Mouse (Mus musculus) liver, embryonic 16.5 days (tissue): ENCODE data around the gene Micall2. TPM values are rescaled to one million over a fixed set of nuclear protein-coding genes. Genes with fewer than 3 reads are reported as not detected.
A peak's percentile ranks its signal among the peaks of the same experiment; 100 is the strongest.
"Not testable (repeated sequence)": the region's sequence is repeated elsewhere in the genome, so short reads cannot be mapped to it uniquely, and the experiment has no call there.

Experiments
- ATAC-seq: fragments of 200-750 bp; cut with Nextera tagmentation; 2 replicates; pipeline ENCODE4 v1.8.0; 2017; ENCODE audit warnings: low read depth, mild to moderate bottlenecking, moderate number of reproducible peaks, moderate library complexity
- H3K27ac ChIP-seq: fragments of 300-500 bp; sonication (generic); 2 replicates; pipeline ENCODE4 v1.5.1; 2014; ENCODE audit warnings: mild to moderate bottlenecking, low read length
- H3K27me3 ChIP-seq: fragments of 300-500 bp; sonication (generic); 2 replicates; pipeline ENCODE4 v1.6.1; 2014; ENCODE audit warnings: low read depth, low read length, mixed read lengths; ENCODE audit not compliant: control insufficient read depth, insufficient read depth
- H3K36me3 ChIP-seq: fragments of 300-500 bp; sonication (generic); 2 replicates; pipeline ENCODE4 v1.6.1; 2014; ENCODE audit warnings: mild to moderate bottlenecking; ENCODE audit not compliant: control insufficient read depth, insufficient read depth
- H3K4me1 ChIP-seq: fragments of 300-500 bp; sonication (generic); 2 replicates; pipeline ENCODE4 v1.6.1; 2014; ENCODE audit warnings: low read depth, low read length, mixed read lengths; ENCODE audit not compliant: control insufficient read depth
- H3K4me2 ChIP-seq: fragments of 300-500 bp; sonication (generic); 2 replicates; pipeline ENCODE4 v1.6.1; 2014; ENCODE audit warnings: low read depth, low read length, mixed read lengths
- H3K4me3 ChIP-seq: fragments of 300-500 bp; sonication (generic); 2 replicates; pipeline ENCODE4 v1.5.1; 2014; ENCODE audit warnings: low read depth, mild to moderate bottlenecking, low read length
- H3K9ac ChIP-seq: fragments of 300-500 bp; sonication (generic); 2 replicates; pipeline ENCODE4 v1.6.1; 2014; ENCODE audit warnings: low read depth, low read length
- H3K9me3 ChIP-seq: fragments of 300-500 bp; sonication (generic); replicated peaks from 2 replicates; pipeline ENCODE4 v1.6.1; 2016; ENCODE audit warnings: low read length; ENCODE audit not compliant: control insufficient read depth
- WGBS: fragments of 180-500 bp; shearing (Covaris S2); extraction: QIAGEN DNeasy Blood & Tissue Kit; methylation state at CpG from one replicate; pipeline ENCODE4 v1.1.7; 2014; ENCODE audit not compliant: insufficient replicate concordance; 5-methylcytosine and 5-hydroxymethylcytosine counted together
- polyA plus RNA-seq: library from polyadenylated mRNA; unstranded; fragments of >200 nt; fragmentation: Nextera tagmentation; extraction: Ambion mirVana; gene quantifications from 2 replicates; pipeline ENCODE4 v1.2.1, GENCODE M21; 2015

The Micall2 gene
- polyA plus RNA-seq, 1 experiment from 2014 or later: 11.1 TPM

DNA sequence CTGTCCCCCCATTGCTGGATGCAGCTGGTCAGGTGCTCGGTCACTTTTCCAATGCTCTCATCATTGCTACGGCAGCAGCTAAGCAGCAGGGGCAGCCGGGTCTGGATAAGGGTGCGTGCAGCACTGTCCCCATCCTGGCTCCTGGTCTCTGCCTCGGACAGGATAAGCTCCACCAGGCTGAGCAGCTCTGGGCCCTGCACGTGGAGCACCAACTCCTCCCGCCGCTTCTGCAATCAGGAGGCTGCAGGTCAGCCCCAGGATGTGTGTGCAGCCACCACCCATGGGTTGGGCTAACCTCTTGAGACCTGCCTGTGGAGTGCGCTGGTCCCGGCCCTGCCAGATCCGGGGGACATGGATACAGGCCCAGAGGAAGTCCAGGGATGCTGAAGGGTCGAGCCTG lies 20.0 kb upstream of the Micall2 start:
- Histone ChIP-seq H3K9me3 (no peaks in the 10 kb centered on the region), H3K4me2 (no peak overlapping the region), H3K4me1 (no peaks in the 10 kb centered on the region; the same call in 1 of the 2 replicates), H3K27ac (no peak overlapping the region), H3K9ac (no peak overlapping the region), H3K36me3 (peaks cover 12% of the 10 kb centered on the region), H3K4me3 (no peak overlapping the region), H3K27me3 (no peaks in the 10 kb centered on the region)
- peak; percentile 33; the same call in 1 of the 2 replicates for ATAC-seq
- WGBS: 69% methylated on average over 12 of the region's 12 CpGs

DNA sequence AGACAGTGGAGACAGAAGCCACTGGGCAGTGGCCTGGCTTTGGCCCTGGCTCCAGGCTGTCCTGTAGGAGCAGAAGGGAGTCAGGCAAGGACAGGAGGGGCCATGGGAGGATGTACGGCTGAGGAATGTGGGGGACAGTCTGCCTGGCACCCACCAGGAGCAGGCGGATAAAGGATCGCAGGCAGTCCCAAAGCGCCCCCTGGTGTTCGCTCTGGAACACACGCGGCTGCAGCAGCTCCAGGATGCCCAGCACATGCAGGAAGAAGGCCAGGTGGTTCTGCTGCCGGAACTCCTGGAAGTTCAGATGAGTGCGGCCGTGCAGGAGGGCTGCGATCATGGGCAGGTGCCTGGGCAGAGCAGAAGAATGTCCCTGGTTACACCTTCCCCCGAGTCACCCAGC lies 18.6 kb upstream of the Micall2 start:
- Histone ChIP-seq H3K9ac (no peak overlapping the region), H3K4me1 (no peaks in the 10 kb centered on the region; the same call in 1 of the 2 replicates), H3K9me3 (no peaks in the 10 kb centered on the region), H3K36me3 (peaks cover 9% of the 10 kb centered on the region), H3K27ac (no peak overlapping the region), H3K4me2 (no peak overlapping the region), H3K27me3 (no peaks in the 10 kb centered on the region), H3K4me3 (no peak overlapping the region)
- ATAC-seq: no peak
- WGBS: 33% methylated on average over 12 of the region's 12 CpGs

DNA sequence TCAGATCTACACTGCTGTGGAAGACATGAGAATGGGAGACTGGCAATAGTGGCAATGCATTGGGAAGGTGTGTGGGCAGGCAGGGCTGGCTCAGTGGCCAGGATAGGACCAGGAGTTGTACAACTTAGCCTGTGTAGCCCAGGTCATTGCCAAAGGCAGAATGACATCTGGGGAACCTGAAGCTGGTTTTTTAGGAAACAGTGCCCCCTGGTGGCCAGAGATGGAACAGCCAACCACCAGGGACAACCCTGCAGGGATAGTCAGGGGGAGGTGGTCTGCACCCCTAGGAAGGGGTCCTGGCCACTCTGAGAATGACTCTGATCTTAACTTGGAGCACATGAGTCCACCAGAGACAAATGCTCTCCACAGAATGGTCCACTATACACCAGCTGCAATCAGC lies 14.4 kb upstream of the Micall2 start:
- peak; percentile 20; the same call in 1 of the 2 replicates for ATAC-seq
- H3K36me3 ChIP-seq: peaks cover 3% of the 10 kb centered on the region; the same call in 1 of the 2 replicates
- H3K9me3 ChIP-seq: no peaks in the 10 kb centered on the region
- H3K4me1 ChIP-seq: no peaks in the 10 kb centered on the region; the same call in 1 of the 2 replicates
- no peak overlapping the region for H3K4me3 ChIP-seq
- no peak overlapping the region for H3K4me2 ChIP-seq
- H3K27ac ChIP-seq: no peak overlapping the region
- H3K27me3 ChIP-seq: no peaks in the 10 kb centered on the region
- H3K9ac ChIP-seq: no peak overlapping the region

GRCm38 (mm10) chr5:139749413-139750125 lies 13.4 kb upstream of the Micall2 start:
- no peaks in the 10 kb centered on the region for H3K27me3 ChIP-seq
- H3K9ac ChIP-seq: no peak overlapping the region
- no peaks in the 10 kb centered on the region; the same call in 1 of the 2 replicates for H3K4me1 ChIP-seq
- ATAC-seq: no peak
- H3K4me3 ChIP-seq: no peak overlapping the region
- no peak overlapping the region for H3K27ac ChIP-seq
- H3K4me2 ChIP-seq: no peak overlapping the region
- H3K9me3 ChIP-seq: no peaks in the 10 kb centered on the region
- 73% methylated on average over 16 of the region's 16 CpGs for WGBS
- no peaks in the 10 kb centered on the region for H3K36me3 ChIP-seq

GRCm38 (mm10) chr5:139745771-139746170 lies 9.6 kb upstream of the Micall2 start:
- no peak overlapping the region for H3K4me3 ChIP-seq
- H3K9me3 ChIP-seq: no peaks in the 10 kb centered on the region
- H3K27ac ChIP-seq: no peak overlapping the region
- H3K4me2 ChIP-seq: no peak overlapping the region
- H3K27me3 ChIP-seq: no peaks in the 10 kb centered on the region
- WGBS: 0% methylated on average over 3 of the region's 3 CpGs
- peak; percentile 84 for ATAC-seq
- no peaks in the 10 kb centered on the region for H3K36me3 ChIP-seq
- H3K9ac ChIP-seq: no peak overlapping the region
- H3K4me1 ChIP-seq: peaks cover 7% of the 10 kb centered on the region

- not testable (repeated sequence) for H3K27ac ChIP-seq, H3K27me3 ChIP-seq, H3K9me3 ChIP-seq, H3K9ac ChIP-seq, H3K36me3 ChIP-seq, ATAC-seq, H3K4me3 ChIP-seq, H3K4me2 ChIP-seq
- peaks cover 32% of the 10 kb centered on the region for H3K4me1 ChIP-seq
- 21% methylated on average over 3 of the region's 3 CpGs for WGBS
These were observed 6.5 kb upstream of the Micall2 start for GRCm38 (mm10) chr5:139742640-139743039.

DNA sequence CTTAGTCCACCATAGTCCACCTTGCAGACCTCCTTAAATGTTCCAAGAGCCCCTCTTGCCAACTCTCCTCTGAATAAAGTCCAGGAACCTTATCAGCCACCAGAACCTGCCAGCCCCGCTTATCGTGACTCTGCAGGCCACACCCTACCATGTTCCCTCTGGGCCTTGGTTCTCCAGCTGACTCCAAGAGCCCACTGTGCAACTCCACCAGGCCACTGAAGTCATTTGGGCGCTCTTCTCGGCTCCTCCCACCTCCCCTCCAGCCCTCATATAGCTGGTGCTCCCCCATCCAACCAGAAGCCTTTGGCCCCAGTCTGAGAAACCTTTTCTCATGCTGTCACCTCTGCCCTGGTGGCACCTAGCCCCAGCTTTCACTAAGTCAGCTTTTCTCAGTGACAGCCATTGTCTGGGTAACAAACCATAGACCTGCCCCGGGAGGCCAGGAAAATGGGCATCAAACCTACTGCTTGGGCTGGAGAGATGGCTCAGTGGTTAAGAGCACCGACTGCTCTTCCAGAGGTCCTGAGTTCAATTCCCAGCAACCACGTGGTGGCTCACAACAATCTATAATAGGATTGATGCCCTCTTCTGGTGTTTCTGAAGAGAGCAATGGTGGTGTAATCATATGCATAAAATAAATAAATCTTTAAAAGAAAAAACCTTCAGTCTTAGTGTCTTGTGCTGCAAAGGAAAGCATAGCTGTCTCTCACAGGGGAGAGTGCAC lies 2.6 kb upstream of the Micall2 start:
- ATAC-seq: peak; percentile 73
- H3K9ac ChIP-seq: peak overlapping the region; percentile 66
- WGBS: 31% methylated on average over 7 of the region's 7 CpGs
- peaks cover 63% of the 10 kb centered on the region for H3K4me1 ChIP-seq
- no peaks in the 10 kb centered on the region for H3K36me3 ChIP-seq
- H3K4me3 ChIP-seq: peak overlapping the region; percentile 40
- peak overlapping the region; percentile 97 for H3K27ac ChIP-seq
- no peaks in the 10 kb centered on the region for H3K27me3 ChIP-seq
- no peaks in the 10 kb centered on the region for H3K9me3 ChIP-seq
- H3K4me2 ChIP-seq: peak overlapping the region; percentile 76

- H3K9ac ChIP-seq: peak overlapping the region; percentile 66
- peaks cover 71% of the 10 kb centered on the region for H3K4me1 ChIP-seq
- no peaks in the 10 kb centered on the region for H3K27me3 ChIP-seq
- H3K36me3 ChIP-seq: no peaks in the 10 kb centered on the region
- peak overlapping the region; percentile 76 for H3K4me2 ChIP-seq
- peak; percentile 53 for ATAC-seq
- 40% methylated on average over 14 of the region's 14 CpGs for WGBS
- H3K9me3 ChIP-seq: no peaks in the 10 kb centered on the region
- H3K4me3 ChIP-seq: peak overlapping the region; percentile 40
- peak overlapping the region; percentile 97 for H3K27ac ChIP-seq
These were observed 1.9 kb upstream of the Micall2 start for GRCm38 (mm10) chr5:139737841-139738591.
